Mouse (Mus musculus) embryonic facial prominence, embryonic 11.5 days (tissue): ENCODE measurements around the gene Ddx47. TPM values are rescaled to one million over a fixed set of nuclear protein-coding genes. Genes with fewer than 3 reads are reported as not detected.

Experiments used
- ATAC-seq: fragments of 200-750 bp; cut with Nextera tagmentation; replicated peaks from 2 replicates; pipeline ENCODE4 v1.8.0; 2017; ENCODE audit warnings: low read depth; ENCODE audit not compliant: insufficient number of reproducible peaks, low FRiP score, low TSS enrichment
- DNase-seq: peaks from one replicate; pipeline ENCODE4 v3.0.0-alpha.2; 2015; ENCODE audit warnings: low spot score
- H3K27ac ChIP-seq: fragments of 300-500 bp; sonication (generic); replicated peaks from 2 replicates; pipeline ENCODE4 v1.5.1; 2014; ENCODE audit warnings: mild to moderate bottlenecking, low read depth, low read length, control low read depth
- H3K27me3 ChIP-seq: fragments of 300-500 bp; sonication (generic); 2 replicates; pipeline ENCODE4 v1.6.1; 2014; ENCODE audit warnings: mild to moderate bottlenecking, low read length, moderate library complexity, mixed read lengths; ENCODE audit not compliant: control insufficient read depth, insufficient read depth
- H3K36me3 ChIP-seq: fragments of 300-500 bp; sonication (generic); replicated peaks from 2 replicates; pipeline ENCODE4 v1.6.1; 2014; ENCODE audit warnings: low read depth, mild to moderate bottlenecking, low read length, moderate library complexity, mixed read lengths; ENCODE audit not compliant: control insufficient read depth, insufficient read depth
- H3K4me1 ChIP-seq: fragments of 300-500 bp; sonication (generic); 2 replicates; pipeline ENCODE4 v1.6.1; 2014; ENCODE audit warnings: low read length, mixed read lengths; ENCODE audit not compliant: control insufficient read depth, insufficient read depth
- H3K4me2 ChIP-seq: fragments of 300-500 bp; sonication (generic); 2 replicates; pipeline ENCODE4 v1.6.1; 2014; ENCODE audit warnings: low read depth, mild to moderate bottlenecking, control low read depth, low read length, moderate library complexity
- H3K4me3 ChIP-seq: fragments of 300-500 bp; sonication (generic); 2 replicates; pipeline ENCODE4 v1.5.1; 2014; ENCODE audit warnings: low read depth, low read length, control low read depth
- H3K9ac ChIP-seq: fragments of 300-500 bp; sonication (generic); replicated peaks from 2 replicates; pipeline ENCODE4 v1.6.1; 2014; ENCODE audit warnings: mild to moderate bottlenecking, control low read depth, low read length
- H3K9me3 ChIP-seq: fragments of 300-500 bp; sonication (generic); replicated peaks from 2 replicates; pipeline ENCODE4 v1.6.1; 2016; ENCODE audit warnings: mild to moderate bottlenecking, low read length, inconsistent platforms, mixed read lengths; ENCODE audit not compliant: control insufficient read depth
- WGBS: fragments of 180-500 bp; shearing (Covaris S2); extraction: QIAGEN DNeasy Blood & Tissue Kit; methylation state at CpG from one replicate; pipeline ENCODE4 v1.1.7; 2014; 5-methylcytosine and 5-hydroxymethylcytosine counted together
- polyA plus RNA-seq: library from polyadenylated mRNA; unstranded; fragments of >200 nt; fragmentation: Nextera tagmentation; extraction: Ambion mirVana; gene quantifications from 2 replicates; pipeline ENCODE4 v1.2.1, GENCODE M21; 2014

Ddx47 gene
- polyA plus RNA-seq, 1 experiment from 2014 or later, result 125 TPM

DNA sequence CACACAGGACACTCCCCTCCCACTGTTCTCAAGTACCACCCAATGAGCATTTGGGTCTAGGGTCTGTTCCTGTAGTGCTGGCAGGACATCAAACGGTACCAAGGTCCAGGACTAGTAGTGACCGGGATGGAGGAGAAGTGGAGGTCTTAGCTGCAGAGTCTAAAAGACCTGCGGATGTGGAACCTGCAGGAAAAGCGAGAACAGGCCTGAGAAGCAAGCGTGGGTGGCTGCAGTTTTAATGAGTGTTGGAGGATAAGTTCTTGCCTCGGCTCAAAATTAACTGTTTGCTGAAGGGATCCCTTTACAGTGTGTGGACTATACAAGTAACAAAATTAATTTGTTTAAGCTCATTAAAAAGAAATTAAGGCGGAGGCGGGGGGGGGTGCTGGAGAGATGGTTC, 16.4 kb upstream of the Ddx47 start:
- no peak overlapping the region for H3K4me2 ChIP-seq
- H3K27ac ChIP-seq, result no peak overlapping the region
- H3K27me3 ChIP-seq, result no peaks in the 10 kb centered on the region
- 77% methylated on average over 8 of the region's 8 CpGs for WGBS
- no peaks in the 10 kb centered on the region for H3K9me3 ChIP-seq
- ATAC-seq (no peak), DNase-seq (no peak)
- no peaks in the 10 kb centered on the region for H3K36me3 ChIP-seq
- H3K4me3 ChIP-seq, result no peak overlapping the region
- no peaks in the 10 kb centered on the region for H3K4me1 ChIP-seq
- H3K9ac ChIP-seq, result no peak overlapping the region

DNA sequence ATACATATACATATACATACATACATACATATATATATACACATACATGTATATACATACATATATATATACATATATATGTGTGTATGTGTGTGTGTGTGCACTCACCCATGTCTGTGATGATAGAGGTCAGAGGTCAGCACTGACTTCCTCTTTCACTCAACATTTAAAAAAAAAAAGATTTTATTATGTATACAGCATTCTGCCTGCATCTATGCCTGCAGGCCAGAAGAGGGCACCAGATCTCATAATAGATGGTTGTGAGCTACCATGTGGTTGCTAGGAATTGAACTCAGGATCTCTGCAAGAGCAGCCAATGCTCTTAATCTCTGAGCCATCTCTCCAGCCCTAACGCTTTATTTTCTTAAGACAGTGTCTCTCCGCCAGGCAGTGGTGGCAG, 14.5 kb upstream of the Ddx47 start:
- H3K27ac ChIP-seq, result no peak overlapping the region
- no peak overlapping the region for H3K4me3 ChIP-seq
- H3K9ac ChIP-seq, result no peak overlapping the region
- ATAC-seq, result no peak
- H3K4me2 ChIP-seq, result no peak overlapping the region
- no peaks in the 10 kb centered on the region for H3K27me3 ChIP-seq
- DNase-seq, result no peak
- 84% methylated on average over 2 of the region's 2 CpGs for WGBS
- H3K36me3 ChIP-seq, result no peaks in the 10 kb centered on the region
- no peaks in the 10 kb centered on the region for H3K9me3 ChIP-seq
- no peaks in the 10 kb centered on the region for H3K4me1 ChIP-seq

DNA sequence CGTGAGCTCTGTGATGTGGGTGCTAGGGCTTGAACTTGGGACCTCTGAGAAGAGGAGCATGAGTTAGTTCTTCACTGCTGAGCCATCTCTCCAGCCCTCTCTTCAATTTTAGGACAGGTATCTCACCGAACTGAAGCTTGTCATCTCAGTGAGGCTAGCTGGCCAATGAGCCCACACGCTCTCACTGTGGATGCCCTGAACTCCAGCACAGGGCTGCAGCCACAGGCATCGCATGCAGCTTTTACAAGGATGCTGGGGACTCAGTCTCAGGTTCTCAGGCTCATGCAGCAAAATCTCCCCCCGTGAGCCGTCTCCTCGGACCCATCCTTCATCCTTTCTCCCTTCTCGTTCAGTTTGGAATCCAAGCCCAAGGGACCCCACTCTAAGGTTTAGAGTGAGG, 13.3 kb upstream of the Ddx47 start:
- Histone ChIP-seq H3K4me1 (no peaks in the 10 kb centered on the region), H3K4me3 (no peak overlapping the region), H3K36me3 (no peaks in the 10 kb centered on the region), H3K27me3 (no peaks in the 10 kb centered on the region), H3K9me3 (no peaks in the 10 kb centered on the region), H3K4me2 (no peak overlapping the region), H3K9ac (no peak overlapping the region), H3K27ac (no peak overlapping the region)
- DNase-seq, result no peak
- ATAC-seq, result no peak
- WGBS, result 80% methylated on average over 8 of the region's 8 CpGs

DNA sequence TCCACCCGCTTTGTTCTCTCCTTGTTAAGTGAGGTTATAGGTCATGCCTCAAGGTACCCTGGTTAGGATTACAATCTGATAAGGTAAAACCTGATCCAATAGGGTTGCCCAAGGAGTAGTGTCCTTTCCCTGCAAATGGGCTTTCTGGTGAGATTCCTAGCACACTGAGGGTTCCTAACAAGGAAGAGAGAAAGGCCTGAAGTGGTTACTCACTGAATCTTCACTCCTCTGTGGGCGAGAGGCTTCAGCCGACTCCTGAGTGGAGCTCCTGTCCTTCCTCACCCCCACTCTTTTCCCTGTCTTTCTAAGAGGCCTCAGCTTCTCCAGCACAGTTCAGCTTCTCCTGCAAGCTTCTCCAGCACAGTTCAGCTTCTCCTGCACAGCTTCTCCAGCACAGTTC, 12.6 kb upstream of the Ddx47 start:
- no peak overlapping the region for H3K4me2 ChIP-seq
- ATAC-seq, result no peak
- H3K27ac ChIP-seq, result no peak overlapping the region
- no peak for DNase-seq
- WGBS, result 50% methylated on average over 3 of the region's 3 CpGs
- no peaks in the 10 kb centered on the region for H3K9me3 ChIP-seq
- no peaks in the 10 kb centered on the region for H3K36me3 ChIP-seq
- H3K9ac ChIP-seq, result no peak overlapping the region
- no peak overlapping the region for H3K4me3 ChIP-seq
- H3K4me1 ChIP-seq, result no peaks in the 10 kb centered on the region
- no peaks in the 10 kb centered on the region for H3K27me3 ChIP-seq

DNA sequence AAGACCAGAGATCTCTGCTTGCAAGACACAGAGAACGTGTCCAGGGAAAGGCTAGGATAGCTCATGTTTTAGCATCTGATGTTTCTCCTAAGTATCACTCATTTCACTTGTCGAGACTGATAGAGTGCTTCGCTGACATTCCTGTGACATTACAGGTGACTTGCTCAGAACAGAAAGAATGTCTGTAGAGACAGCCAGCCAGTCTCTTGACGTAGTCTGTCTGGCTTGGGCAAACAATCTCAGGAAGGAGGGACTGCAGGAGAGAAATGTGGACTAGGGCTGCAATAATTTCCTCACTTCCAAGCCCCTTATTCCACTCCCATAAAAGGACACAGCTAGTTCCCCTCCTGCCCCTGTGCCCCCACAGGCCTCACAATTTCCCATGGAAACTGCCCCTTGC, 11.1 kb upstream of the Ddx47 start:
- H3K4me2 ChIP-seq, result no peak overlapping the region
- no peaks in the 10 kb centered on the region for H3K9me3 ChIP-seq
- H3K4me1 ChIP-seq, result no peaks in the 10 kb centered on the region
- ATAC-seq (no peak), DNase-seq (no peak)
- no peaks in the 10 kb centered on the region for H3K27me3 ChIP-seq
- no peak overlapping the region for H3K27ac ChIP-seq
- H3K4me3 ChIP-seq, result no peak overlapping the region
- H3K36me3 ChIP-seq, result no peaks in the 10 kb centered on the region
- no peak overlapping the region for H3K9ac ChIP-seq
- WGBS, result 58% methylated on average over 4 of the region's 4 CpGs

DNA sequence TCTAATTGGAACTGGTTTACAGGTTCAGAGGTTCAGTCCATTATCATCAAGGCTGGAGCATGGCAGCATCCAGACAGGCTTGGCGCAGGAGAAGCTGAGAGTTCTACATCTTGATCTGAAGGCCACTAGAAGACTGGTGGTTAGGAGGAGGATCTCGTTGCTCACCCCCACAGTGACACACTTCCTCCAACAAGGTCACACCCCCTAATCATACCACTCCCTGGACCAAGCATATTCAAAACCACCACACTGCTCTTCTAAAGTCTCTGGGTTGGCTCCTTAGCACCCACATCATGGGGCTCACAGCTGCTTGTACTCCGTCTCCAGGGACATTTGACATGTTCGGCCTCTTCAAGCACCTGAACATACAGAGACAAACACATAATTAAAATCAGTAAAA, 9.4 kb upstream of the Ddx47 start:
- Histone ChIP-seq H3K4me3 (no peak overlapping the region), H3K9me3 (no peaks in the 10 kb centered on the region), H3K4me2 (no peak overlapping the region), H3K27ac (no peak overlapping the region), H3K27me3 (no peaks in the 10 kb centered on the region), H3K9ac (no peak overlapping the region), H3K36me3 (no peaks in the 10 kb centered on the region), H3K4me1 (no peaks in the 10 kb centered on the region)
- ATAC-seq, result no peak
- 85% methylated on average over 4 of the region's 4 CpGs for WGBS
- DNase-seq, result no peak

DNA sequence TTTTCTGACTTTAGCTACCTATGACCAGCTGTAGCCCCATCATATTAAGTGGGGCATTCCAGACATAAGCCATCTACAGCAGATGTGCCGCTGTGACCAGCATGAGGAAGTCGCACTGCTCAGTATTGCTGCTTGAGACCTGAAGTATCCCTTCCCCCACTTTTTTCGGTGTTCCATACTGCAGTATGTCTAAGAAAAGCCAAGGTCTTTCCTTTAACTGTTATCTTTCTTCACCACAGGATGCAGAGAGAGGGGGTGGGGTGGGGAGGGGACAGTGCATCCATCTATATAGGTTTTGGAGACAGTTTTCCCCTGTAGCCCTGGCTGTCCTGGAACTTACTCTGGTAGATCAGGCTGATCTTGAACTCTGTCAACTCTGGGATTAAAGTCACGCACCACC, 5.0 kb upstream of the Ddx47 start:
- Histone ChIP-seq H3K27ac (no peak overlapping the region), H3K9ac (no peak overlapping the region), H3K4me3 (no peak overlapping the region), H3K4me2 (no peak overlapping the region), H3K36me3 (no peaks in the 10 kb centered on the region), H3K27me3 (no peaks in the 10 kb centered on the region), H3K4me1 (no peaks in the 10 kb centered on the region), H3K9me3 (no peaks in the 10 kb centered on the region)
- WGBS, result 95% methylated on average over 4 of the region's 4 CpGs
- ATAC-seq (no peak), DNase-seq (no peak)

DNA sequence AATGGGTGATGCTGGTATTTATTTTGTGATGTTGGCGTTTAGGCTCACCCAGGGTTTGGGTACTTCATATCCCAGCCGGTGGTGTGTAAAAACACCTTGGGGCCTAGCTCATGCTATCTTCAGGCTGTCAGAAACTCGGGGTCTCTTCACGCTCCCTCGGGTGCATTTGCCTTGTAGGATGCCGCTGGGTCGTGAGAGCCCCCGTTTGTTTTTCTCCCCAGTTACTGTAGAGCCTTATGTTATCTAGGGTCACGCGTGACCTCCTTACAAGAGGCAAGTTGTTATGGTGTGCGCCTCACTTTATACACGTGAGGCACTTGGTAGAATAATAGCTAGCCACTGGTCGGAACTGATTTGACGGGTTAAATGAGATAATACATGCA, 313 bp downstream of the Ddx47 start:
- no peaks in the 10 kb centered on the region for H3K9me3 ChIP-seq
- H3K27me3 ChIP-seq, result no peaks in the 10 kb centered on the region
- H3K4me2 ChIP-seq, result peak overlapping the region; percentile 74
- peak overlapping the region; percentile 79 for H3K9ac ChIP-seq
- DNase-seq (no peak), ATAC-seq (peak; percentile 60; the same call in 1 of the 2 replicates)
- H3K4me3 ChIP-seq, result peak overlapping the region; percentile 76
- WGBS, result under 1% methylated on average over 14 of the region's 14 CpGs
- H3K4me1 ChIP-seq, result 0 out of 2 replicates have a peak, but pooled peaks cover 3% of the 10 kb centered on the region
- peaks cover 3% of the 10 kb centered on the region for H3K36me3 ChIP-seq
- H3K27ac ChIP-seq, result no peak overlapping the region
